Mouse (Mus musculus) CH12.LX (cell line): ENCODE measurements around the gene Tph2. TPM values are rescaled to one million over a fixed set of nuclear protein-coding genes. Genes with fewer than 3 reads are reported as not detected.
"Not testable (repeated sequence)": the region's sequence is repeated elsewhere in the genome, so short reads cannot be mapped to it uniquely, and the experiment has no call there.

ENCODE experiments used
- DNase-seq: peaks from one replicate; pipeline ENCODE4 v3.0.0-alpha.2; 2013; ENCODE audit errors: extremely low read depth
- H3K27ac ChIP-seq: 2 replicates; pipeline ENCODE4 v1.5.1; 2012; ENCODE audit warnings: low read depth, mild to moderate bottlenecking, control low read depth, moderate library complexity; ENCODE audit not compliant: insufficient read depth
- H3K27me3 ChIP-seq: replicated peaks from 2 replicates; pipeline ENCODE3; 2012; ENCODE audit warnings: inconsistent platforms
- H3K36me3 ChIP-seq, 2 experiments: replicated peaks in 1 of 2; 2 replicates each; pipeline versions ENCODE3 to v1.6.1; 2012; ENCODE audit warnings: inconsistent platforms in 1 of 2, low read length in 1 of 2, mild to moderate bottlenecking in 1 of 2, mixed read lengths in 1 of 2, moderate library complexity in 1 of 2; ENCODE audit not compliant: control insufficient read depth in 1 of 2, insufficient read depth in 1 of 2
- H3K4me1 ChIP-seq, 2 experiments: 2 replicates each; pipeline ENCODE4 v1.6.1; 2012; ENCODE audit warnings: inconsistent platforms in 1 of 2, moderate library complexity in 1 of 2; ENCODE audit not compliant: insufficient read depth in 2 of 2, control insufficient read depth in 1 of 2
- H3K4me2 ChIP-seq: 2 replicates; pipeline ENCODE4 v1.6.1; 2012; ENCODE audit warnings: low read depth, mild to moderate bottlenecking, control low read depth; ENCODE audit not compliant: poor library complexity, insufficient read depth, severe bottlenecking
- H3K4me3 ChIP-seq, 3 experiments: fragments of 150-350 bp in 1 of 3; sonication (generic) in 1 of 3; replicated peaks in 1 of 3; 2 replicates each; pipeline versions ENCODE3 to v1.5.1; 2011 to 2012; ENCODE audit warnings: low read depth in 2 of 3, low read length in 2 of 3, mild to moderate bottlenecking in 2 of 3, moderate library complexity in 2 of 3, control low read depth in 1 of 3, improper control_type of control experiment in 1 of 3, inconsistent platforms in 1 of 3, mixed read lengths in 1 of 3; ENCODE audit not compliant: poor library complexity in 1 of 3
- H3K79me2 ChIP-seq: replicated peaks from 2 replicates; pipeline ENCODE4 v1.6.1; 2012; ENCODE audit warnings: mild to moderate bottlenecking, moderate library complexity; ENCODE audit not compliant: control insufficient read depth, poor library complexity, insufficient read depth, severe bottlenecking; ENCODE audit errors: extremely low read depth
- H3K9ac ChIP-seq: 2 replicates; pipeline ENCODE4 v1.6.1; 2012; ENCODE audit warnings: low read depth, mild to moderate bottlenecking, control low read depth, moderate library complexity; ENCODE audit not compliant: insufficient read depth
- H3K9me3 ChIP-seq: replicated peaks from 2 replicates; pipeline ENCODE3; 2012; ENCODE audit warnings: low read length, inconsistent platforms, mixed read lengths
- BHLHE40 ChIP-seq: IDR thresholded peaks from 2 replicates; pipeline ENCODE4 v1.6.1; 2011; ENCODE audit warnings: mild to moderate bottlenecking, low read depth, low read length, improper control_type of control experiment
- CHD2 ChIP-seq: IDR thresholded peaks from 2 replicates; pipeline ENCODE4 v1.6.1; 2011; ENCODE audit warnings: low read length, improper control_type of control experiment
- CTCF ChIP-seq, 2 experiments: IDR thresholded peaks in 1 of 2; conservative IDR thresholded peaks in 1 of 2; 2 replicates each; pipeline ENCODE4 v1.5.1; 2011 to 2012; ENCODE audit warnings: low read depth in 2 of 2, low read length in 2 of 2, improper control_type of control experiment in 1 of 2, inconsistent platforms in 1 of 2, mild to moderate bottlenecking in 1 of 2, moderate library complexity in 1 of 2
- EP300 ChIP-seq: IDR thresholded peaks from 2 replicates; pipeline ENCODE4 v1.6.1; 2011; ENCODE audit warnings: low read length, improper control_type of control experiment
- ETS1 ChIP-seq: conservative IDR thresholded peaks from 2 replicates; pipeline ENCODE4 v1.6.1; 2012; ENCODE audit warnings: low read depth, mild to moderate bottlenecking, inconsistent platforms, low read length, improper control_type of control experiment, moderate library complexity
- GABPA ChIP-seq: IDR thresholded peaks from 2 replicates; pipeline ENCODE4 v1.6.1; 2012; ENCODE audit warnings: low read depth, low read length, improper control_type of control experiment, inconsistent platforms; ENCODE audit not compliant: insufficient replicate concordance
- HCFC1 ChIP-seq: IDR thresholded peaks from 2 replicates; pipeline ENCODE4 v1.6.1; 2012; ENCODE audit warnings: low read depth, mild to moderate bottlenecking, inconsistent platforms, low read length, improper control_type of control experiment
- IRF4 ChIP-seq: IDR thresholded peaks from 2 replicates; pipeline ENCODE4 v1.6.1; 2014; ENCODE audit warnings: low read depth, mild to moderate bottlenecking, inconsistent platforms, low read length, improper control_type of control experiment
- JUN ChIP-seq: IDR thresholded peaks from 2 replicates; pipeline ENCODE4 v1.6.1; 2011; ENCODE audit warnings: low read depth, mild to moderate bottlenecking, low read length, improper control_type of control experiment, moderate library complexity; ENCODE audit not compliant: insufficient read depth
- KAT2A ChIP-seq: IDR thresholded peaks from 2 replicates; pipeline ENCODE4 v1.6.1; 2012; ENCODE audit warnings: low read length, improper control_type of control experiment, inconsistent platforms; ENCODE audit not compliant: insufficient replicate concordance
- MAX ChIP-seq: IDR thresholded peaks from 2 replicates; pipeline ENCODE4 v1.6.1; 2011; ENCODE audit warnings: low read length, improper control_type of control experiment
- MAZ ChIP-seq: IDR thresholded peaks from 2 replicates; pipeline ENCODE4 v1.6.1; 2012; ENCODE audit warnings: low read depth, mild to moderate bottlenecking, inconsistent platforms, low read length, improper control_type of control experiment, moderate library complexity
- MYC ChIP-seq: IDR thresholded peaks from 2 replicates; pipeline ENCODE4 v1.6.1; 2011; ENCODE audit warnings: low read depth, mild to moderate bottlenecking, improper control_type of control experiment, low read length
- NRF1 ChIP-seq: IDR thresholded peaks from 2 replicates; pipeline ENCODE4 v1.6.1; 2014; ENCODE audit warnings: low read depth, mild to moderate bottlenecking, inconsistent platforms, low read length, improper control_type of control experiment, moderate library complexity
- PAX5 ChIP-seq: IDR thresholded peaks from 2 replicates; pipeline ENCODE4 v1.6.1; 2012; ENCODE audit warnings: low read length, inconsistent platforms, mixed read lengths
- RAD21 ChIP-seq: IDR thresholded peaks from 2 replicates; pipeline ENCODE4 v1.6.1; 2011; ENCODE audit warnings: low read depth, mild to moderate bottlenecking, low read length, improper control_type of control experiment, moderate library complexity
- RCOR1 ChIP-seq: conservative IDR thresholded peaks from 2 replicates; pipeline ENCODE4 v1.6.1; 2012; ENCODE audit warnings: low read depth, mild to moderate bottlenecking, inconsistent platforms, low read length, improper control_type of control experiment
- TBP ChIP-seq: conservative IDR thresholded peaks from 2 replicates; pipeline ENCODE4 v1.6.1; 2011; ENCODE audit warnings: low read depth, low read length, improper control_type of control experiment
- UBTF ChIP-seq: IDR thresholded peaks from 2 replicates; pipeline ENCODE4 v1.6.1; 2012; ENCODE audit warnings: low read depth, mild to moderate bottlenecking, inconsistent platforms, low read length, improper control_type of control experiment, moderate library complexity
- ZMIZ1 ChIP-seq: IDR thresholded peaks from 2 replicates; pipeline ENCODE4 v1.6.1; 2012; ENCODE audit warnings: low read depth, mild to moderate bottlenecking, inconsistent platforms, low read length, improper control_type of control experiment
- dilution Hi-C: fragments of 300-500 bp; cut with MboI; formaldehyde crosslinking; loops from 2 replicates; pipeline ENCODE4 v1.14.3; 2020; ENCODE audit warnings: low sequenced_read_pairs; ENCODE audit not compliant: extremely low pct_unique_long_range_greater_than_20kb, extremely low pct_ligation_motif_present
- in situ Hi-C: fragments of 300-500 bp; cut with MboI; formaldehyde crosslinking; loops from 3 replicates; pipeline ENCODE4 v1.14.3; 2019; ENCODE audit warnings: low sequenced_read_pairs, low pct_ligation_motif_present, low pct_unique_long_range_greater_than_20kb, mixed read lengths
- polyA plus RNA-seq: library from polyadenylated mRNA; unstranded; fragments of >175 nt; gene quantifications from 2 replicates; pipeline ENCODE4 v1.2.1, GENCODE M21; 2012; ENCODE audit warnings: low read depth; ENCODE audit not compliant: insufficient read length
- total RNA-seq, 2 experiments: library from RNA; depleted of rRNA; stranded (reverse); fragments of 300-350 nt in 1 of 2; fragments of >200 nt in 1 of 2; gene quantifications; 2 replicates each; pipeline ENCODE4 v1.2.3; 2012 to 2014

The Tph2 gene
- total and polyA plus RNA-seq, 3 experiments: 0.42 to 0.55 (median 0.54) TPM

- Histone ChIP-seq H3K9me3 (no peaks in the 10 kb centered on the region), H3K9ac (no peak overlapping the region), H3K27ac (no peak overlapping the region), H3K36me3 (no peaks in the 10 kb centered on the region), H3K4me1 (peaks cover 0 to 3% of the 10 kb centered on the region in 2 experiments; a peak in 1 of 4 replicates), H3K79me2 (no peaks in the 10 kb centered on the region), H3K4me3 (no peak overlapping the region), H3K27me3 (peaks cover 6% of the 10 kb centered on the region), H3K4me2 (no peak overlapping the region)
- TF ChIP-seq KAT2A (no peak), JUN (no peak), MAX (no peak), TBP (no peak), NRF1 (no peak), UBTF (no peak)
- in situ Hi-C loops: no loop called here
- dilution Hi-C loops: no loop called here
- DNase-seq: no peak
Measured at GRCm38 (mm10) chr10:115181034-115181433, 3.8 kb downstream of the Tph2 start.

- H3K36me3 ChIP-seq, dilution Hi-C loops, H3K27me3 ChIP-seq, H3K4me1 ChIP-seq, H3K4me3 ChIP-seq, H3K4me2 ChIP-seq, H3K79me2 ChIP-seq, H3K9me3 ChIP-seq, in situ Hi-C loops, H3K9ac ChIP-seq, H3K27ac ChIP-seq: not testable (repeated sequence)
- DNase-seq: peak; percentile 32
- TF ChIP-seq CTCF (conservative IDR thresholded peaks at IDR 0.05 in 1 of 2, IDR thresholded peaks at IDR 0.05 in 1 of 2; ENCODE audit: low read depth in 2 of 2, low read length in 2 of 2): peak in 1 of 2 experiments; percentile 67; a peak in 2 of 4 replicates
- peak; percentile 17; the same call in 1 of the 2 replicates for TF ChIP-seq RAD21
Measured at GRCm38 (mm10) chr10:115178019-115178418, 6.8 kb downstream of the Tph2 start.

- H3K79me2 ChIP-seq: no peaks in the 10 kb centered on the region
- TF ChIP-seq NRF1 (no peak), JUN (no peak), MAZ (no peak), RCOR1 (no peak), GABPA (no peak), ZMIZ1 (no peak), MYC (no peak), KAT2A (no peak), PAX5 (no peak), IRF4 (no peak), CHD2 (no peak), EP300 (no peak), ETS1 (no peak), CTCF (conservative IDR thresholded peaks at IDR 0.05 in 1 of 2, IDR thresholded peaks at IDR 0.05 in 1 of 2; ENCODE audit: low read depth in 2 of 2, low read length in 2 of 2) (no peak), BHLHE40 (no peak), HCFC1 (no peak)
- dilution Hi-C loops (no loop called here), in situ Hi-C loops (no loop called here)
- H3K9me3 ChIP-seq: no peaks in the 10 kb centered on the region
- peaks cover 0 to 4% of the 10 kb centered on the region in 2 experiments; a peak in 2 of 4 replicates for H3K4me1 ChIP-seq
- no peak overlapping the region for H3K9ac ChIP-seq
- H3K36me3 ChIP-seq: no peaks in the 10 kb centered on the region
- DNase-seq: no peak
- H3K4me3 ChIP-seq: no peak overlapping the region
- no peak overlapping the region for H3K4me2 ChIP-seq
- no peak overlapping the region for H3K27ac ChIP-seq
- no peaks in the 10 kb centered on the region for H3K27me3 ChIP-seq
Measured at GRCm38 (mm10) chr10:115175591-115175991, 9.2 kb downstream of the Tph2 start.
